Mouse (Mus musculus) CD4-positive naive resting alpha-beta T cell, adult 57 days (primary cell): Measurements from ENCODE around the gene Riox2. TPM values are rescaled to one million over a fixed set of nuclear protein-coding genes. Genes with fewer than 3 reads are reported as not detected.

ENCODE experiments used
- total RNA-seq: library from RNA; stranded (reverse); gene quantifications from one replicate; pipeline ENCODE4 v1.2.4, GENCODE M21; 2023

Gene Riox2
- 34.6 TPM for total RNA-seq

GRCm38 (mm10) chr16:59471637-59472278, at the start of gene Riox2:
TSS of gene Riox2 (plus strand) at chr16:59471775.

Other genes starting within 250 kb of the Riox2 start
- not detected for gene Olfr201, start 199.1 kb upstream of the Riox2 start, total RNA-seq
- gene Olfr202, start 185.0 kb upstream of the Riox2 start, total RNA-seq: not detected
- not detected for gene Olfr203, start 172.9 kb upstream of the Riox2 start, total RNA-seq
- not detected for gene Olfr204, start 153.5 kb upstream of the Riox2 start, total RNA-seq
- not detected for gene Olfr205, start 140.6 kb upstream of the Riox2 start, total RNA-seq
- not detected for gene Olfr206, start 122.5 kb upstream of the Riox2 start, total RNA-seq
- gene Olfr209, start 107.8 kb upstream of the Riox2 start, total RNA-seq: not detected
- gene Gabrr3, start 64.4 kb upstream of the Riox2 start, total RNA-seq: not detected
- 2.1 TPM for gene Crybg3, start 129.2 kb downstream of the Riox2 start, total RNA-seq
- gene Arl6, start 167.6 kb downstream of the Riox2 start, total RNA-seq: 0.47 TPM